Mouse (Mus musculus) kidney, adult 2 months (tissue): ENCODE measurements around the gene Dock2. TPM values are rescaled to one million over a fixed set of nuclear protein-coding genes. Genes with fewer than 3 reads are reported as not detected.
"Not testable (repeated sequence)": the region's sequence is repeated elsewhere in the genome, so short reads cannot be mapped to it uniquely, and the experiment has no call there.

Experiments used
- DNase-seq: peaks from one replicate; pipeline ENCODE4 v3.0.0; 2021
- H3K27ac ChIP-seq: fragments of 200-500 bp; 2 replicates; pipeline ENCODE4 v1.5.1; 2012; ENCODE audit warnings: low read depth, low read length, control low read depth, inconsistent platforms; ENCODE audit not compliant: insufficient read depth
- H3K27me3 ChIP-seq: fragments of 200-500 bp; replicated peaks from 2 replicates; pipeline ENCODE4 v1.6.1; 2012; ENCODE audit warnings: mild to moderate bottlenecking, moderate library complexity, low read length, inconsistent platforms; ENCODE audit not compliant: control insufficient read depth, insufficient read depth
- H3K36me3 ChIP-seq: fragments of 200-500 bp; 2 replicates; pipeline ENCODE4 v1.6.1; 2012; ENCODE audit warnings: mild to moderate bottlenecking, moderate library complexity, low read length, inconsistent platforms; ENCODE audit not compliant: control insufficient read depth, insufficient read depth
- H3K4me1 ChIP-seq: fragments of 200-500 bp; 2 replicates; pipeline ENCODE4 v1.6.1; 2011; ENCODE audit warnings: low read length; ENCODE audit not compliant: control insufficient read depth, insufficient read depth
- H3K4me3 ChIP-seq: fragments of 200-500 bp; 2 replicates; pipeline ENCODE4 v1.5.1; 2011; ENCODE audit warnings: mild to moderate bottlenecking, low read depth, low read length, control low read depth; ENCODE audit not compliant: insufficient read depth
- CTCF ChIP-seq: fragments of 200-500 bp; conservative IDR thresholded peaks from 2 replicates; pipeline ENCODE4 v1.5.1; 2011; ENCODE audit warnings: low read depth, mild to moderate bottlenecking, control low read depth, low read length, moderate library complexity, mixed read lengths; ENCODE audit not compliant: insufficient read depth, insufficient read length
- POLR2A ChIP-seq: fragments of 200-500 bp; IDR thresholded peaks from one replicate; pipeline ENCODE4 v1.6.1; 2011; ENCODE audit warnings: low read depth, low read length, control low read depth
- WGBS: fragments of 180-500 bp; shearing (Covaris S2); methylation state at CpG from one replicate; pipeline ENCODE4 v1.1.7; 2018; 5-methylcytosine and 5-hydroxymethylcytosine counted together
- polyA plus RNA-seq: library from polyadenylated mRNA; depleted of rRNA; stranded (reverse); fragments of >200 nt; gene quantifications from 2 replicates; pipeline ENCODE4 v1.2.3, GENCODE M21; 2012; rRNA removed

The Dock2 gene
- polyA plus RNA-seq: 0.87 and 2.8 TPM in 2 replicates

GRCm38 (mm10) chr11:34783587-34784043 lies at the start of gene Dock2:
Dock2 (minus strand) TSS chr11:34783892.
- Histone ChIP-seq H3K36me3 (no peaks in the 10 kb centered on the region), H3K27ac (no peak within 1 kb of the TSS), H3K4me3 (peak within 1 kb of the TSS; percentile 14; the same call in 1 of the 2 replicates), H3K27me3 (no peaks in the 10 kb centered on the region), H3K4me1 (no peaks in the 10 kb centered on the region)
- TF ChIP-seq POLR2A (no peak), CTCF (no peak)
- peak; percentile 8 for DNase-seq
- 77% methylated on average over 12 of the region's 12 CpGs for WGBS

- Histone ChIP-seq H3K36me3 (no peaks in the 10 kb centered on the region), H3K4me3 (no peak overlapping the region), H3K27me3 (no peaks in the 10 kb centered on the region), H3K27ac (no peak overlapping the region), H3K4me1 (no peaks in the 10 kb centered on the region)
- no peak for TF ChIP-seq POLR2A
- TF ChIP-seq CTCF: no peak
- WGBS: 18% methylated on average over 4 of the region's 5 CpGs
- no peak for DNase-seq
These were observed 49.0 kb upstream of the Dock2 start for GRCm38 (mm10) chr11:34832678-34833077.

- H3K27me3 ChIP-seq: no peaks in the 10 kb centered on the region
- H3K4me3 ChIP-seq: no peak overlapping the region
- H3K27ac ChIP-seq: no peak overlapping the region
- no peaks in the 10 kb centered on the region for H3K36me3 ChIP-seq
- no peaks in the 10 kb centered on the region for H3K4me1 ChIP-seq
- TF ChIP-seq CTCF (no peak), POLR2A (no peak)
- DNase-seq: no peak
- WGBS: 96% methylated on average over 3 of the region's 3 CpGs
These were observed 44.1 kb upstream of the Dock2 start for GRCm38 (mm10) chr11:34827803-34828202.

- WGBS: 91% methylated on average over 2 of the region's 2 CpGs
- DNase-seq: no peak
- Histone ChIP-seq H3K27ac (no peak overlapping the region), H3K4me1 (no peaks in the 10 kb centered on the region), H3K36me3 (no peaks in the 10 kb centered on the region), H3K4me3 (no peak overlapping the region), H3K27me3 (no peaks in the 10 kb centered on the region)
- no peak for TF ChIP-seq CTCF
- TF ChIP-seq POLR2A: no peak
These were observed 43.2 kb upstream of the Dock2 start for GRCm38 (mm10) chr11:34826940-34827339.

GRCm38 (mm10) chr11:34824791-34825190 lies 41.1 kb upstream of the Dock2 start:
- 94% methylated on average over 4 of the region's 4 CpGs for WGBS
- Histone ChIP-seq H3K4me3 (no peak overlapping the region), H3K36me3 (no peaks in the 10 kb centered on the region), H3K27me3 (no peaks in the 10 kb centered on the region), H3K27ac (no peak overlapping the region), H3K4me1 (no peaks in the 10 kb centered on the region)
- DNase-seq: no peak
- TF ChIP-seq POLR2A (no peak), CTCF (no peak)

GRCm38 (mm10) chr11:34814767-34815166 lies 31.1 kb upstream of the Dock2 start:
- 6% methylated on average over 2 of the region's 2 CpGs for WGBS
- Histone ChIP-seq H3K27ac (no peak overlapping the region), H3K4me1 (no peaks in the 10 kb centered on the region), H3K4me3 (no peak overlapping the region), H3K36me3 (no peaks in the 10 kb centered on the region), H3K27me3 (no peaks in the 10 kb centered on the region)
- DNase-seq: peak; percentile 26
- TF ChIP-seq CTCF (no peak), POLR2A (no peak)

- 88% methylated on average over 6 of the region's 6 CpGs for WGBS
- Histone ChIP-seq H3K27me3 (no peaks in the 10 kb centered on the region), H3K4me1 (no peaks in the 10 kb centered on the region), H3K4me3 (no peak overlapping the region), H3K36me3 (no peaks in the 10 kb centered on the region), H3K27ac (no peak overlapping the region)
- DNase-seq: no peak
- TF ChIP-seq CTCF: no peak
- TF ChIP-seq POLR2A: no peak
These were observed 30.6 kb upstream of the Dock2 start for GRCm38 (mm10) chr11:34814319-34814718.

- not testable (repeated sequence) for H3K27ac ChIP-seq, H3K4me1 ChIP-seq, DNase-seq, H3K27me3 ChIP-seq, H3K4me3 ChIP-seq, H3K36me3 ChIP-seq
- WGBS: 76% methylated on average over 4 of the region's 4 CpGs
These were observed 21.3 kb upstream of the Dock2 start for GRCm38 (mm10) chr11:34805026-34805425.

- H3K4me1 ChIP-seq, DNase-seq, H3K36me3 ChIP-seq, H3K27me3 ChIP-seq, H3K4me3 ChIP-seq, H3K27ac ChIP-seq: not testable (repeated sequence)
- 57% methylated on average over 8 of the region's 8 CpGs for WGBS
These were observed 14.4 kb upstream of the Dock2 start for GRCm38 (mm10) chr11:34798066-34798465.
